Mouse (Mus musculus): Measurements from ENCODE around the gene Cd209e. TPM values are rescaled to one million over a fixed set of nuclear protein-coding genes. Genes with fewer than 3 reads are reported as not detected.
"Not testable (repeated sequence)": the region's sequence is repeated elsewhere in the genome, so short reads cannot be mapped to it uniquely, and the experiment has no call there.

Cd209e gene
- total RNA-seq (2021) = not detected
- long read RNA-seq, experiment 1 = 0 reads
- long read RNA-seq, experiment 2 = 0 reads

DNA sequence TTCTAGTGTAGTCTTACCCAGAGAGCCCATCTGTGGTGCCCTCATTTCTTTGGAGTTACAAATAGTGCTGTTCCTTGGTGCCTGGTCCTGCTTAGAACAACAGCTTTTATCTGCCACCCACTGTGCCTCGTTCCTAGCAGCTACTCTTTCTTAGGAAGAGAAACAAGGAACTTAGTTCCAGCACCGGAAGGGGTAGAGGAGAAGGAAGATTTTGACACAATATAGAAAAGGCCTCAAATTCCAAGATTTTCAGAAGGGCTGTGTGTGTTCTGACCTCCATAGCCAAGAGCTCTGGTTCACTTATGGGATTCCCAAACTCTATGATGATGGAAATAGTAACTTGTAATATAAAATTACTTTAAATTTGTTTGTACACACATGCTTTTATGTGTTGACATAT lies at the start of gene Cd209e:
Cd209e (minus strand) TSS at position 101 of the 400 bp plus-strand sequence.
- no peak for DNase-seq (ENCODE audit: low spot score in 2 of 2)

GRCm38 (mm10) chr8:3878455-3878854 lies 24.3 kb upstream of the Cd209e start, which contains the start of gene Cd209d:
Gene Cd209d, minus strand, starts transcription at chr8:3878555.
- DNase-seq (ENCODE audit: low spot score in 2 of 2) = no peak

- no peak for DNase-seq (ENCODE audit: low spot score in 2 of 2)
Measured at GRCm38 (mm10) chr8:3876121-3876520, 22.0 kb upstream of the Cd209e start.

- not testable (repeated sequence) for DNase-seq (ENCODE audit: low spot score in 2 of 2)
Measured at GRCm38 (mm10) chr8:3862736-3863135, 8.6 kb upstream of the Cd209e start.

- peak; percentile 11 to 18 for DNase-seq (ENCODE audit: low spot score in 2 of 2)
Measured at GRCm38 (mm10) chr8:3803091-3803490, 51.0 kb downstream of the Cd209e start.

Other genes starting within 250 kb of the Cd209e start
- gene Xab2, start 233.0 kb downstream of the Cd209e start, total RNA-seq (2021) = 10 to 100 TPM; 21.1 to 23.2 TPM
- gene Pet100, start 232.8 kb downstream of the Cd209e start, total RNA-seq (2021) = 10 to 100 TPM; 59.7 to 70.0 TPM
- gene Pcp2, start 228.8 kb downstream of the Cd209e start, total RNA-seq (2021) = under 1 TPM in 1 of 2 experiments, not detected in 1; 0.65 TPM
- gene Stxbp2, start 223.4 kb downstream of the Cd209e start, total RNA-seq (2021) = 1 to 10 TPM; 3.1 to 7.2 TPM
- gene Retn, start 198.5 kb downstream of the Cd209e start, total RNA-seq (2021) = 10 to 100 TPM in 1 of 2 experiments, 1 to 10 TPM in 1; 7.6 to 11.6 TPM
- gene Mcemp1, start 188.6 kb downstream of the Cd209e start, total RNA-seq (2021) = under 1 TPM; 0.25 to 0.52 TPM
- 1 to 10 TPM; 2.5 to 2.9 TPM for gene Fcor, start 181.9 kb downstream of the Cd209e start, total RNA-seq (2021)
- 10 to 100 TPM; 25.9 to 27.8 TPM for gene Trappc5, start 178.0 kb downstream of the Cd209e start, total RNA-seq (2021)
- gene Fcer2a, start 160.1 kb downstream of the Cd209e start, total RNA-seq (2021) = under 1 TPM; 0.67 to 0.86 TPM
- under 1 TPM in 1 of 2 experiments, not detected in 1; 0.21 TPM for gene Clec4g, start 133.7 kb downstream of the Cd209e start, total RNA-seq (2021)
- not detected for gene Cd209a, start 105.3 kb downstream of the Cd209e start, total RNA-seq (2021)
- not detected for gene Cd209d, start 24.2 kb upstream of the Cd209e start, total RNA-seq (2021)
- under 1 TPM; 0.56 to 0.62 TPM for gene Cd209b, start 72.5 kb upstream of the Cd209e start, total RNA-seq (2021)
- not detected for gene Cd209c, start 100.4 kb upstream of the Cd209e start, total RNA-seq (2021)

Measured in gastrocnemius, postnatal 4 days (tissue).